Mouse (Mus musculus): ENCODE results near the gene Zmym4. TPM values are rescaled to one million over a fixed set of nuclear protein-coding genes. Genes with fewer than 3 reads are reported as not detected.

The Zmym4 gene
- polyA plus RNA-seq, 1 experiment from 2014 or later = 14.8 TPM

GRCm38 (mm10) chr4:126983321-126983720 lies 15.4 kb upstream of the Zmym4 start:
- no peaks in the 10 kb centered on the region for H3K4me1 ChIP-seq (replicated peaks; ENCODE audit: insufficient read depth, low read length)
- H3K36me3 ChIP-seq (ENCODE audit: insufficient read depth, low read length) = no peaks in the 10 kb centered on the region
- DNase-seq (ENCODE audit: low spot score) (no peak), ATAC-seq (replicated peaks; ENCODE audit: low FRiP score, low read depth) (no peak)
- no peaks in the 10 kb centered on the region for H3K27me3 ChIP-seq (ENCODE audit: insufficient read depth, low read length)
- 75% methylated on average over 3 of the region's 3 CpGs for WGBS
- no peak overlapping the region for H3K9ac ChIP-seq (ENCODE audit: low read depth, low read length)
- no peak overlapping the region for H3K27ac ChIP-seq
- H3K4me3 ChIP-seq (replicated peaks; ENCODE audit: low read depth, low read length) = no peak overlapping the region
- H3K4me2 ChIP-seq (ENCODE audit: low read length) = no peak overlapping the region
- TF ChIP-seq CTCF (IDR thresholded peaks at IDR 0.05; ENCODE audit: low read depth) = no peak
- H3K9me3 ChIP-seq (replicated peaks; ENCODE audit: low read length) = no peaks in the 10 kb centered on the region

GRCm38 (mm10) chr4:126978706-126979105 lies 10.8 kb upstream of the Zmym4 start:
- no peak overlapping the region for H3K4me3 ChIP-seq (replicated peaks; ENCODE audit: low read depth, low read length)
- no peaks in the 10 kb centered on the region for H3K36me3 ChIP-seq (ENCODE audit: insufficient read depth, low read length)
- no peaks in the 10 kb centered on the region for H3K27me3 ChIP-seq (ENCODE audit: insufficient read depth, low read length)
- DNase-seq (ENCODE audit: low spot score) (peak; percentile 52), ATAC-seq (replicated peaks; ENCODE audit: low FRiP score, low read depth) (no peak)
- H3K4me1 ChIP-seq (replicated peaks; ENCODE audit: insufficient read depth, low read length) = no peaks in the 10 kb centered on the region
- H3K27ac ChIP-seq = no peak overlapping the region
- peak; percentile 40 for TF ChIP-seq CTCF (IDR thresholded peaks at IDR 0.05; ENCODE audit: low read depth)
- no peak overlapping the region for H3K4me2 ChIP-seq (ENCODE audit: low read length)
- no peaks in the 10 kb centered on the region for H3K9me3 ChIP-seq (replicated peaks; ENCODE audit: low read length)
- 79% methylated on average over 3 of the region's 3 CpGs for WGBS
- no peak overlapping the region for H3K9ac ChIP-seq (ENCODE audit: low read depth, low read length)

- Histone ChIP-seq H3K9me3 (replicated peaks; ENCODE audit: low read length) (no peaks in the 10 kb centered on the region), H3K27me3 (ENCODE audit: insufficient read depth, low read length) (no peaks in the 10 kb centered on the region), H3K4me1 (replicated peaks; ENCODE audit: insufficient read depth, low read length) (no peaks in the 10 kb centered on the region), H3K36me3 (ENCODE audit: insufficient read depth, low read length) (no peaks in the 10 kb centered on the region), H3K27ac (no peak overlapping the region), H3K4me3 (replicated peaks; ENCODE audit: low read depth, low read length) (no peak overlapping the region), H3K9ac (ENCODE audit: low read depth, low read length) (no peak overlapping the region), H3K4me2 (ENCODE audit: low read length) (no peak overlapping the region)
- TF ChIP-seq CTCF (IDR thresholded peaks at IDR 0.05; ENCODE audit: low read depth) = peak; percentile 55
- ATAC-seq (replicated peaks; ENCODE audit: low FRiP score, low read depth) (no peak), DNase-seq (ENCODE audit: low spot score) (peak; percentile 37)
Measured at GRCm38 (mm10) chr4:126977467-126977866, 9.5 kb upstream of the Zmym4 start.

- DNase-seq (ENCODE audit: low spot score) (peak; percentile 66), ATAC-seq (replicated peaks; ENCODE audit: low FRiP score, low read depth) (peak; percentile 14)
- Histone ChIP-seq H3K4me1 (replicated peaks; ENCODE audit: insufficient read depth, low read length) (0 out of 2 replicates have a peak, but pooled peaks cover 4% of the 10 kb centered on the region), H3K27me3 (ENCODE audit: insufficient read depth, low read length) (no peaks in the 10 kb centered on the region), H3K4me3 (replicated peaks; ENCODE audit: low read depth, low read length) (peak overlapping the region; percentile 100), H3K9me3 (replicated peaks; ENCODE audit: low read length) (no peaks in the 10 kb centered on the region), H3K36me3 (ENCODE audit: insufficient read depth, low read length) (no peaks in the 10 kb centered on the region), H3K27ac (peak overlapping the region; percentile 97), H3K9ac (ENCODE audit: low read depth, low read length) (peak overlapping the region; percentile 99), H3K4me2 (ENCODE audit: low read length) (peak overlapping the region; percentile 81)
- WGBS = 2% methylated on average over 20 of the region's 53 CpGs
- no peak for TF ChIP-seq CTCF (IDR thresholded peaks at IDR 0.05; ENCODE audit: low read depth)
Measured at GRCm38 (mm10) chr4:126967241-126967863, 583 bp downstream of the Zmym4 start.

GRCm38 (mm10) chr4:126958682-126959081 lies 9.3 kb downstream of the Zmym4 start:
- no peaks in the 10 kb centered on the region for H3K36me3 ChIP-seq (ENCODE audit: insufficient read depth, low read length)
- no peak for DNase-seq (ENCODE audit: low spot score)
- H3K4me1 ChIP-seq (replicated peaks; ENCODE audit: insufficient read depth, low read length) = no peaks in the 10 kb centered on the region; the same call in 1 of the 2 replicates
- H3K4me3 ChIP-seq (replicated peaks; ENCODE audit: low read depth, low read length) = no peak overlapping the region
- no peak overlapping the region for H3K9ac ChIP-seq (ENCODE audit: low read depth, low read length)
- no peaks in the 10 kb centered on the region for H3K9me3 ChIP-seq (replicated peaks; ENCODE audit: low read length)
- no peak for TF ChIP-seq CTCF (IDR thresholded peaks at IDR 0.05; ENCODE audit: low read depth)
- no peak for ATAC-seq (replicated peaks; ENCODE audit: low FRiP score, low read depth)
- H3K27me3 ChIP-seq (ENCODE audit: insufficient read depth, low read length) = no peaks in the 10 kb centered on the region
- H3K4me2 ChIP-seq (ENCODE audit: low read length) = no peak overlapping the region
- H3K27ac ChIP-seq = no peak overlapping the region

- no peaks in the 10 kb centered on the region for H3K27me3 ChIP-seq (ENCODE audit: insufficient read depth, low read length)
- no peak overlapping the region for H3K4me3 ChIP-seq (replicated peaks; ENCODE audit: low read depth, low read length)
- H3K9ac ChIP-seq (ENCODE audit: low read depth, low read length) = no peak overlapping the region
- H3K9me3 ChIP-seq (replicated peaks; ENCODE audit: low read length) = no peaks in the 10 kb centered on the region
- no peak for TF ChIP-seq CTCF (IDR thresholded peaks at IDR 0.05; ENCODE audit: low read depth)
- WGBS = 91% methylated on average over 2 of the region's 2 CpGs
- no peak overlapping the region for H3K27ac ChIP-seq
- ATAC-seq (replicated peaks; ENCODE audit: low FRiP score, low read depth) = no peak
- H3K4me1 ChIP-seq (replicated peaks; ENCODE audit: insufficient read depth, low read length) = no peaks in the 10 kb centered on the region; the same call in 1 of the 2 replicates
- H3K36me3 ChIP-seq (ENCODE audit: insufficient read depth, low read length) = no peaks in the 10 kb centered on the region
- no peak overlapping the region for H3K4me2 ChIP-seq (ENCODE audit: low read length)
- DNase-seq (ENCODE audit: low spot score) = no peak
Measured at GRCm38 (mm10) chr4:126958261-126958660, 9.7 kb downstream of the Zmym4 start.

- H3K9me3 ChIP-seq (replicated peaks; ENCODE audit: low read length) = no peaks in the 10 kb centered on the region
- ATAC-seq (replicated peaks; ENCODE audit: low FRiP score, low read depth) = peak; percentile 21; the same call in 1 of the 2 replicates
- 96% methylated on average over 3 of the region's 3 CpGs for WGBS
- TF ChIP-seq CTCF (IDR thresholded peaks at IDR 0.05; ENCODE audit: low read depth) = no peak
- no peak overlapping the region for H3K27ac ChIP-seq
- H3K4me2 ChIP-seq (ENCODE audit: low read length) = no peak overlapping the region
- no peak overlapping the region for H3K4me3 ChIP-seq (replicated peaks; ENCODE audit: low read depth, low read length)
- DNase-seq (ENCODE audit: low spot score) = no peak
- H3K36me3 ChIP-seq (ENCODE audit: insufficient read depth, low read length) = no peaks in the 10 kb centered on the region
- H3K9ac ChIP-seq (ENCODE audit: low read depth, low read length) = no peak overlapping the region
- H3K4me1 ChIP-seq (replicated peaks; ENCODE audit: insufficient read depth, low read length) = no peaks in the 10 kb centered on the region; the same call in 1 of the 2 replicates
- H3K27me3 ChIP-seq (ENCODE audit: insufficient read depth, low read length) = no peaks in the 10 kb centered on the region
Measured at GRCm38 (mm10) chr4:126957434-126957833, 10.5 kb downstream of the Zmym4 start.
